Mouse (Mus musculus): ENCODE measurements around the gene Ifit2. TPM values are rescaled to one million over a fixed set of nuclear protein-coding genes. Genes with fewer than 3 reads are reported as not detected.
"Not testable (repeated sequence)": the region's sequence is repeated elsewhere in the genome, so short reads cannot be mapped to it uniquely, and the experiment has no call there.

Ifit2 gene
- total and polyA plus RNA-seq, 3 experiments = 0.69 to 2.7 TPM; not detected in 1

GRCm38 (mm10) chr19:34585740-34586458 lies 35.4 kb downstream of the Ifit2 start:
- H3K27me3 ChIP-seq (ENCODE audit: control insufficient read depth in 1 of 2, insufficient read depth in 2 of 2, low read length in 2 of 2); H3K79me2 ChIP-seq (ENCODE audit: control insufficient read depth, insufficient read depth, low read length, poor library complexity); H3K36me3 ChIP-seq (ENCODE audit: control insufficient read depth in 1 of 2, insufficient read depth in 2 of 2, low read length in 2 of 2); H3K4me3 ChIP-seq (ENCODE audit: control insufficient read depth in 1 of 2, insufficient read depth in 1 of 2, low read depth in 2 of 2, low read length in 2 of 2); H3K27ac ChIP-seq (ENCODE audit: control insufficient read depth, low read depth, low read length); DNase-seq (ENCODE audit: low read depth, low spot score); H3K9me3 ChIP-seq (replicated peaks; ENCODE audit: insufficient read depth, low read length); H3K4me1 ChIP-seq (ENCODE audit: control insufficient read depth in 1 of 2, insufficient read depth in 2 of 2, low read length in 2 of 2); H3K9ac ChIP-seq (ENCODE audit: control insufficient read depth, low read depth, low read length, poor library complexity, severe bottlenecking): not testable (repeated sequence)
- TF ChIP-seq MAFK (IDR thresholded peaks at IDR 0.05; ENCODE audit: borderline replicate concordance, low read depth, low read length) (peak; percentile 59; the same call in 1 of the 2 replicates), CTCF (IDR thresholded peaks at IDR 0.05 in 2 of 3, conservative IDR thresholded peaks at IDR 0.05 in 1 of 3; ENCODE audit: control insufficient read depth in 1 of 3, insufficient read depth in 1 of 3, low read depth in 2 of 3, low read length in 3 of 3, poor library complexity in 1 of 3, severe bottlenecking in 1 of 3) (peak in 1 of 3 experiments; percentile 8; a peak in 1 of 6 replicates)

GRCm38 (mm10) chr19:34587898-34588692 lies 37.6 kb downstream of the Ifit2 start:
- H3K27me3 ChIP-seq (ENCODE audit: control insufficient read depth in 1 of 2, insufficient read depth in 2 of 2, low read length in 2 of 2); H3K36me3 ChIP-seq (ENCODE audit: control insufficient read depth in 1 of 2, insufficient read depth in 2 of 2, low read length in 2 of 2); H3K27ac ChIP-seq (ENCODE audit: control insufficient read depth, low read depth, low read length); H3K9me3 ChIP-seq (replicated peaks; ENCODE audit: insufficient read depth, low read length); H3K4me3 ChIP-seq (ENCODE audit: control insufficient read depth in 1 of 2, insufficient read depth in 1 of 2, low read depth in 2 of 2, low read length in 2 of 2); DNase-seq (ENCODE audit: low read depth, low spot score); H3K79me2 ChIP-seq (ENCODE audit: control insufficient read depth, insufficient read depth, low read length, poor library complexity); H3K9ac ChIP-seq (ENCODE audit: control insufficient read depth, low read depth, low read length, poor library complexity, severe bottlenecking); H3K4me1 ChIP-seq (ENCODE audit: control insufficient read depth in 1 of 2, insufficient read depth in 2 of 2, low read length in 2 of 2): not testable (repeated sequence)

- Histone ChIP-seq H3K4me1 (ENCODE audit: control insufficient read depth in 1 of 2, insufficient read depth in 2 of 2, low read length in 2 of 2) (no peaks in the 10 kb centered on the region), H3K36me3 (ENCODE audit: control insufficient read depth in 1 of 2, insufficient read depth in 2 of 2, low read length in 2 of 2) (no peaks in the 10 kb centered on the region)
- no peak for DNase-seq (ENCODE audit: low read depth, low spot score)
Measured at GRCm38 (mm10) chr19:34588959-34589358, 38.5 kb downstream of the Ifit2 start.

GRCm38 (mm10) chr19:34593456-34593855 lies 43.0 kb downstream of the Ifit2 start:
- no peak overlapping the region for H3K27ac ChIP-seq (ENCODE audit: control insufficient read depth, low read depth, low read length)
- TF ChIP-seq TCF12 (IDR thresholded peaks at IDR 0.05; ENCODE audit: low read depth, low read length) (no peak), POLR2AphosphoS5 (IDR thresholded peaks at IDR 0.05; ENCODE audit: borderline replicate concordance, low read depth, low read length) (no peak), BHLHE40 (IDR thresholded peaks at IDR 0.05; ENCODE audit: borderline replicate concordance, low read depth, low read length) (no peak), POLR2AphosphoS2 (IDR thresholded peaks at IDR 0.05; ENCODE audit: low read length) (no peak)

More at GRCm38 (mm10) chr19:34588959-34589358, 38.5 kb downstream of the Ifit2 start:
- Histone ChIP-seq H3K4me3 (ENCODE audit: control insufficient read depth in 1 of 2, insufficient read depth in 1 of 2, low read depth in 2 of 2, low read length in 2 of 2) (no peak overlapping the region), H3K9me3 (replicated peaks; ENCODE audit: insufficient read depth, low read length) (no peaks in the 10 kb centered on the region), H3K9ac (ENCODE audit: control insufficient read depth, low read depth, low read length, poor library complexity, severe bottlenecking) (no peak overlapping the region), H3K27me3 (ENCODE audit: control insufficient read depth in 1 of 2, insufficient read depth in 2 of 2, low read length in 2 of 2) (peaks cover 0 to 2% of the 10 kb centered on the region in 2 experiments; a peak in 3 of 4 replicates), H3K79me2 (ENCODE audit: control insufficient read depth, insufficient read depth, low read length, poor library complexity) (no peaks in the 10 kb centered on the region), H3K27ac (ENCODE audit: control insufficient read depth, low read depth, low read length) (no peak overlapping the region)
- TF ChIP-seq CTCF (IDR thresholded peaks at IDR 0.05 in 2 of 3, conservative IDR thresholded peaks at IDR 0.05 in 1 of 3; ENCODE audit: control insufficient read depth in 1 of 3, insufficient read depth in 1 of 3, low read depth in 2 of 3, low read length in 3 of 3, poor library complexity in 1 of 3, severe bottlenecking in 1 of 3) (peak in 1 of 3 experiments; percentile 29; a peak in 2 of 6 replicates), POLR2AphosphoS2 (IDR thresholded peaks at IDR 0.05; ENCODE audit: low read length) (no peak), E2F4 (IDR thresholded peaks at IDR 0.05; ENCODE audit: borderline replicate concordance, low read depth, low read length) (no peak), POLR2AphosphoS5 (IDR thresholded peaks at IDR 0.05; ENCODE audit: borderline replicate concordance, low read depth, low read length) (no peak)

GRCm38 (mm10) chr19:34594523-34594922 lies 44.0 kb downstream of the Ifit2 start:
- not testable (repeated sequence) for H3K27ac ChIP-seq (ENCODE audit: control insufficient read depth, low read depth, low read length); H3K4me3 ChIP-seq (ENCODE audit: control insufficient read depth in 1 of 2, insufficient read depth in 1 of 2, low read depth in 2 of 2, low read length in 2 of 2); H3K9me3 ChIP-seq (replicated peaks; ENCODE audit: insufficient read depth, low read length); H3K36me3 ChIP-seq (ENCODE audit: control insufficient read depth in 1 of 2, insufficient read depth in 2 of 2, low read length in 2 of 2); H3K4me1 ChIP-seq (ENCODE audit: control insufficient read depth in 1 of 2, insufficient read depth in 2 of 2, low read length in 2 of 2); H3K9ac ChIP-seq (ENCODE audit: control insufficient read depth, low read depth, low read length, poor library complexity, severe bottlenecking); H3K27me3 ChIP-seq (ENCODE audit: control insufficient read depth in 1 of 2, insufficient read depth in 2 of 2, low read length in 2 of 2); DNase-seq (ENCODE audit: low read depth, low spot score); H3K79me2 ChIP-seq (ENCODE audit: control insufficient read depth, insufficient read depth, low read length, poor library complexity)

More at GRCm38 (mm10) chr19:34593456-34593855, 43.0 kb downstream of the Ifit2 start:
- no peak overlapping the region for H3K4me3 ChIP-seq (ENCODE audit: control insufficient read depth in 1 of 2, insufficient read depth in 1 of 2, low read depth in 2 of 2, low read length in 2 of 2)
- no peaks in the 10 kb centered on the region for H3K9me3 ChIP-seq (replicated peaks; ENCODE audit: insufficient read depth, low read length)
- peaks cover 0 to 8% of the 10 kb centered on the region in 2 experiments; a peak in 1 of 4 replicates for H3K36me3 ChIP-seq (ENCODE audit: control insufficient read depth in 1 of 2, insufficient read depth in 2 of 2, low read length in 2 of 2)
- peaks cover 0 to 2% of the 10 kb centered on the region in 2 experiments; a peak in 1 of 4 replicates for H3K27me3 ChIP-seq (ENCODE audit: control insufficient read depth in 1 of 2, insufficient read depth in 2 of 2, low read length in 2 of 2)
- peaks cover 1 to 7% of the 10 kb centered on the region in 2 experiments; a peak in 3 of 4 replicates for H3K4me1 ChIP-seq (ENCODE audit: control insufficient read depth in 1 of 2, insufficient read depth in 2 of 2, low read length in 2 of 2)
- H3K79me2 ChIP-seq (ENCODE audit: control insufficient read depth, insufficient read depth, low read length, poor library complexity) = no peaks in the 10 kb centered on the region
- no peak overlapping the region for H3K9ac ChIP-seq (ENCODE audit: control insufficient read depth, low read depth, low read length, poor library complexity, severe bottlenecking)
- no peak for DNase-seq (ENCODE audit: low read depth, low spot score)

Data from MEL (cell line).